29 mouse cellular contexts compared by ENCODE assay signal in genomic region chr12:29942435-29942834, GRCm38 (mm10). TPM values are rescaled to one million over a fixed set of nuclear protein-coding genes. Genes with fewer than 3 reads are reported as not detected.
DNase-seq lines count a peak whose midpoint lies in the region; ATAC-seq lines count a peak whose summit lies in the region.
"Had no signal": no experiment of that assay in that cellular context is flagged by ENCODE, and none has a peak within 500 bp of the region (broad histone marks: within the 10 kb centered on the region; RNA-seq: fewer than 3 reads in every experiment).

No protein-coding gene starts in this region.

- H3K9me3 ChIP-seq in heart, embryonic 16.5 days (replicated peaks; ENCODE audit: control insufficient read depth, low read length), result no peaks in the 10 kb centered on the region
- no peaks in the 10 kb centered on the region for H3K9me3 ChIP-seq in lung, embryonic 16.5 days (ENCODE audit: control insufficient read depth, low read length)
- H3K9me3 ChIP-seq in limb, embryonic 10.5 days (replicated peaks), result no peaks in the 10 kb centered on the region
- H3K9me3 ChIP-seq: embryonic facial prominence, embryonic 10.5 days; forebrain, embryonic 12.5 days; forebrain, embryonic 15.5 days; heart, embryonic 12.5 days; heart, embryonic 15.5 days; hindbrain, embryonic 12.5 days; hindbrain, embryonic 15.5 days had no signal

- no peaks in the 10 kb centered on the region for H3K36me3 ChIP-seq in heart, embryonic 16.5 days (ENCODE audit: control insufficient read depth, insufficient read depth)
- no peaks in the 10 kb centered on the region for H3K36me3 ChIP-seq in lung, embryonic 16.5 days (ENCODE audit: control insufficient read depth, insufficient read depth, low read length)
- H3K36me3 ChIP-seq in limb, embryonic 10.5 days, result peaks cover 24% of the 10 kb centered on the region
- H3K36me3 ChIP-seq: embryonic facial prominence, embryonic 13.5 days; forebrain, embryonic 15.5 days; heart, embryonic 12.5 days; heart, embryonic 15.5 days; hindbrain, embryonic 15.5 days had no signal

- no peaks in the 10 kb centered on the region for H3K27me3 ChIP-seq in heart, embryonic 16.5 days (ENCODE audit: control insufficient read depth, insufficient read depth, low read length)
- no peaks in the 10 kb centered on the region for H3K27me3 ChIP-seq in lung, embryonic 16.5 days (ENCODE audit: control insufficient read depth, insufficient read depth, low read depth, low read length)
- H3K27me3 ChIP-seq in limb, embryonic 10.5 days (ENCODE audit: low read depth, poor library complexity, severe bottlenecking), result no peaks in the 10 kb centered on the region
- H3K27me3 ChIP-seq: embryonic facial prominence, embryonic 13.5 days; forebrain, embryonic 12.5 days; forebrain, embryonic 15.5 days; heart, embryonic 12.5 days; heart, embryonic 15.5 days; hindbrain, embryonic 12.5 days; hindbrain, embryonic 15.5 days had no signal

- intact Hi-C loops in heart, postnatal 10 days (cut with DNase I), result no loop called here

- no peak overlapping the region for H3K4me3 ChIP-seq in heart, embryonic 16.5 days (ENCODE audit: low read length)
- H3K4me3 ChIP-seq in lung, embryonic 16.5 days (ENCODE audit: low read length), result no peak overlapping the region
- H3K4me3 ChIP-seq in brown adipose tissue, adult 24 weeks (ENCODE audit: insufficient read depth, low read depth, low read length), result no peak overlapping the region
- no peak overlapping the region for H3K4me3 ChIP-seq in limb, embryonic 10.5 days
- H3K4me3 ChIP-seq: embryonic facial prominence, embryonic 10.5 days; embryonic facial prominence, embryonic 13.5 days; erythroblast, embryonic 14.5 days; forebrain, embryonic 12.5 days; forebrain, embryonic 15.5 days; heart, embryonic 12.5 days; heart, embryonic 15.5 days; hindbrain, embryonic 12.5 days; hindbrain, embryonic 15.5 days had no signal

- no peak overlapping the region for H3K4me2 ChIP-seq in heart, embryonic 16.5 days (ENCODE audit: low read depth, low read length)
- no peak overlapping the region for H3K4me2 ChIP-seq in lung, embryonic 16.5 days (ENCODE audit: low read depth, low read length)
- H3K4me2 ChIP-seq: embryonic facial prominence, embryonic 13.5 days; forebrain, embryonic 12.5 days; forebrain, embryonic 15.5 days; heart, embryonic 12.5 days; heart, embryonic 15.5 days; hindbrain, embryonic 12.5 days; hindbrain, embryonic 15.5 days had no signal

- 60% methylated on average over 2 of the region's 2 CpGs for WGBS in heart, embryonic 16.5 days
- WGBS in lung, embryonic 16.5 days, result 65% methylated on average over 2 of the region's 2 CpGs
- 92% methylated on average over 2 of the region's 2 CpGs for WGBS in limb, embryonic 10.5 days

- peak overlapping the region; percentile 27 for H3K27ac ChIP-seq in heart, embryonic 16.5 days (ENCODE audit: low read length)
- peak overlapping the region; percentile 28; the same call in 1 of the 2 replicates for H3K27ac ChIP-seq in lung, embryonic 16.5 days (ENCODE audit: low read length)
- peak overlapping the region; percentile 71 for H3K27ac ChIP-seq in brown adipose tissue, adult 24 weeks (replicated peaks; ENCODE audit: low read depth, low read length)
- H3K27ac ChIP-seq in limb, embryonic 10.5 days, result no peak overlapping the region
- H3K27ac ChIP-seq: embryonic facial prominence, embryonic 10.5 days; embryonic facial prominence, embryonic 13.5 days; forebrain, embryonic 12.5 days; forebrain, embryonic 15.5 days; hindbrain, embryonic 12.5 days; hindbrain, embryonic 15.5 days had no signal

- DNase-seq in heart, adult 11 months, result peak; percentile 95
- no peak for DNase-seq in heart, postnatal 4 days
- no peak for DNase-seq in heart, postnatal 10 days
- no peak for DNase-seq in lung, postnatal 36 days
- no peak for DNase-seq in limb, embryonic 10.5 days (ENCODE audit: low spot score)
- DNase-seq: adrenal gland, postnatal 10 days; cerebellum, adult 11-12 months; cerebellum, adult 8-10 months; cerebellum, postnatal 10 days; cerebellum, postnatal 36 days; embryo, embryonic 11 days; gastrocnemius, postnatal 10 days; heart, postnatal 36 days had no signal

- ATAC-seq in heart, embryonic 16.5 days (replicated peaks; ENCODE audit: extremely low read depth, insufficient read depth, low FRiP score), result no peak
- no peak for ATAC-seq in lung, embryonic 16.5 days (ENCODE audit: low read depth)
- ATAC-seq: activated CD4-positive, CD25-positive, alpha-beta regulatory T cell, adult 4 months; CD4-positive, CD25-positive, alpha-beta regulatory T cell, adult 4 months; forebrain, embryonic 15.5 days; intestine, postnatal 0 days had no signal

- H3K4me1 ChIP-seq in heart, embryonic 16.5 days (ENCODE audit: control insufficient read depth, insufficient read depth, low read length), result peaks cover 56% of the 10 kb centered on the region
- peaks cover 36% of the 10 kb centered on the region for H3K4me1 ChIP-seq in lung, embryonic 16.5 days (replicated peaks; ENCODE audit: control insufficient read depth, insufficient read depth, low read length)
- peaks cover 49% of the 10 kb centered on the region for H3K4me1 ChIP-seq in brown adipose tissue, adult 24 weeks (ENCODE audit: control insufficient read depth, insufficient read depth, insufficient read length, low read length)
- H3K4me1 ChIP-seq in limb, embryonic 10.5 days, result peaks cover 50% of the 10 kb centered on the region

- H3K9ac ChIP-seq in heart, embryonic 16.5 days (ENCODE audit: low read length), result no peak overlapping the region
- no peak overlapping the region for H3K9ac ChIP-seq in lung, embryonic 16.5 days (ENCODE audit: low read length)
- H3K9ac ChIP-seq: embryonic facial prominence, embryonic 13.5 days; forebrain, embryonic 12.5 days; forebrain, embryonic 15.5 days; heart, embryonic 12.5 days; heart, embryonic 15.5 days; hindbrain, embryonic 12.5 days; hindbrain, embryonic 15.5 days had no signal

RNA-seq across cellular contexts. Expression of gene Pxdn, which starts 5.0 kb away (rescaled TPM):
- 100 to 1,000 TPM; 219 to 225 TPM for total RNA-seq in heart, postnatal 4 days (2021)
- polyA plus RNA-seq in heart, embryonic 16.5 days (2015; fragmentation: Nextera tagmentation; extraction: Ambion mirVana), result 58.0 and 71.5 TPM in 2 replicates
- 100 to 1,000 TPM; 212 to 245 TPM for total RNA-seq in heart, postnatal 10 days (2021)
- 99.9 and 105 TPM in 2 replicates for polyA plus RNA-seq in lung, embryonic 16.5 days (2015; fragmentation: Nextera tagmentation; extraction: Ambion mirVana)
- 21.5 and 26.4 TPM in 2 replicates for polyA plus RNA-seq in brown adipose tissue, adult 24 weeks (2012; ENCODE audit: insufficient read depth, insufficient read length, missing spikeins)
- polyA plus RNA-seq in limb, embryonic 10.5 days (2016; fragmentation: Nextera tagmentation; extraction: Ambion mirVana), result 108 and 137 TPM in 2 replicates
- total RNA-seq: MEL had no signal
- polyA plus RNA-seq: activated CD4-positive, CD25-positive, alpha-beta regulatory T cell, adult 4 months; CD4-positive, CD25-positive, alpha-beta regulatory T cell, adult 4 months; erythroblast, embryonic 14.5 days had no signal
